Mouse (Mus musculus): Measurements from ENCODE around the gene Vasn.

Gene Vasn

GRCm38 (mm10) chr16:4639831-4640237, at the start of gene Vasn, which contains the start of gene Dnaja3:
TSS of gene Vasn (plus strand) at chr16:4639941.
TSS of gene Dnaja3 (plus strand) at chr16:4639989.
- peak; percentile 62 for DNase-seq (ENCODE audit: low read depth, low spot score)

GRCm38 (mm10) chr16:4590236-4590635, 49.5 kb upstream of the Vasn start:
- DNase-seq (ENCODE audit: low read depth, low spot score), result no peak

GRCm38 (mm10) chr16:4592909-4593875, 46.5 kb upstream of the Vasn start:
- DNase-seq (ENCODE audit: low read depth, low spot score), result peak; percentile 64

GRCm38 (mm10) chr16:4593971-4594813, 45.5 kb upstream of the Vasn start, which contains the start of gene Glis2:
TSS of gene Glis2 (plus strand) at chr16:4594713.
- DNase-seq (ENCODE audit: low read depth, low spot score), result peak; percentile 78

- no peak for DNase-seq (ENCODE audit: low read depth, low spot score)
These were observed 44.8 kb upstream of the Vasn start for GRCm38 (mm10) chr16:4594814-4595526.

- DNase-seq (ENCODE audit: low read depth, low spot score), result no peak
These were observed 44.2 kb upstream of the Vasn start for GRCm38 (mm10) chr16:4595527-4595963.

GRCm38 (mm10) chr16:4596141-4596728, 43.5 kb upstream of the Vasn start:
- no peak for DNase-seq (ENCODE audit: low read depth, low spot score)

- no peak for DNase-seq (ENCODE audit: low read depth, low spot score)
These were observed 42.9 kb upstream of the Vasn start for GRCm38 (mm10) chr16:4596836-4597235.

- DNase-seq (ENCODE audit: low read depth, low spot score), result no peak
These were observed 42.4 kb upstream of the Vasn start for GRCm38 (mm10) chr16:4597296-4597695.

GRCm38 (mm10) chr16:4598041-4598440, 41.7 kb upstream of the Vasn start:
- DNase-seq (ENCODE audit: low read depth, low spot score), result no peak

GRCm38 (mm10) chr16:4598891-4599543, 40.7 kb upstream of the Vasn start:
- DNase-seq (ENCODE audit: low read depth, low spot score), result no peak

GRCm38 (mm10) chr16:4599616-4600015, 40.1 kb upstream of the Vasn start:
- DNase-seq (ENCODE audit: low read depth, low spot score), result no peak

- no peak for DNase-seq (ENCODE audit: low read depth, low spot score)
These were observed 38.9 kb upstream of the Vasn start for GRCm38 (mm10) chr16:4600701-4601310.

- DNase-seq (ENCODE audit: low read depth, low spot score), result no peak
These were observed 37.6 kb upstream of the Vasn start for GRCm38 (mm10) chr16:4602189-4602588.

GRCm38 (mm10) chr16:4602766-4603452, 36.8 kb upstream of the Vasn start:
- DNase-seq (ENCODE audit: low read depth, low spot score), result no peak

- DNase-seq (ENCODE audit: low read depth, low spot score), result no peak
These were observed 36.3 kb upstream of the Vasn start for GRCm38 (mm10) chr16:4603453-4603837.

GRCm38 (mm10) chr16:4604293-4604837, 35.4 kb upstream of the Vasn start:
- DNase-seq (ENCODE audit: low read depth, low spot score), result no peak

GRCm38 (mm10) chr16:4605514-4606131, 34.1 kb upstream of the Vasn start:
- no peak for DNase-seq (ENCODE audit: low read depth, low spot score)

All from retina, postnatal 7 days (tissue).